Mouse (Mus musculus): Measurements from ENCODE around the gene Mesp2.

Mesp2 gene

GRCm38 (mm10) chr7:79861794-79862193, 51.3 kb downstream of the Mesp2 start:
- no peak for DNase-seq (ENCODE audit: low read depth, low spot score)
